In genomic region chr9:20959430-20959938, GRCm38 (mm10) we compare ENCODE assay signal across 8 mouse cellular contexts. TPM values are rescaled to one million over a fixed set of nuclear protein-coding genes. Genes with fewer than 3 reads are reported as not detected.
DNase-seq lines count a peak whose midpoint lies in the region; ATAC-seq and TF ChIP-seq lines count a peak whose summit lies in the region.

Gene Dnmt1 (minus strand): TSS chr9:20959888.

- no peaks in the 10 kb centered on the region for H3K9me3 ChIP-seq in neural tube, embryonic 11.5 days (ENCODE audit: control insufficient read depth, low read length)
- H3K9me3 ChIP-seq in embryonic facial prominence, embryonic 14.5 days (ENCODE audit: control insufficient read depth, low read length), result no peaks in the 10 kb centered on the region
- H3K9me3 ChIP-seq in limb, embryonic 13.5 days, result no peaks in the 10 kb centered on the region

- no peak for TF ChIP-seq CTCF in small intestine, adult 2 months (IDR thresholded peaks at IDR 0.05; ENCODE audit: extremely low read depth, insufficient read length, insufficient replicate concordance, low read depth, low read length)

- TF ChIP-seq POLR2A in small intestine, adult 2 months (IDR thresholded peaks at IDR 0.05; ENCODE audit: low read depth, low read length), result no peak

- no peaks in the 10 kb centered on the region for H3K27me3 ChIP-seq in neural tube, embryonic 11.5 days (ENCODE audit: control insufficient read depth, insufficient read depth, low read length)
- H3K27me3 ChIP-seq in embryonic facial prominence, embryonic 14.5 days (replicated peaks; ENCODE audit: control insufficient read depth, insufficient read depth, low read length), result no peaks in the 10 kb centered on the region
- H3K27me3 ChIP-seq in limb, embryonic 13.5 days, result no peaks in the 10 kb centered on the region
- H3K27me3 ChIP-seq in small intestine, adult 2 months (ENCODE audit: control insufficient read depth, insufficient read depth, low read length), result no peaks in the 10 kb centered on the region

- no peak within 1 kb of the TSS for H3K27ac ChIP-seq in neural tube, embryonic 11.5 days (ENCODE audit: low read depth, low read length)
- H3K27ac ChIP-seq in embryonic facial prominence, embryonic 14.5 days (replicated peaks; ENCODE audit: low read depth, low read length), result no peak within 1 kb of the TSS
- no peak within 1 kb of the TSS; the same call in 1 of the 2 replicates for H3K27ac ChIP-seq in limb, embryonic 13.5 days
- no peak within 1 kb of the TSS for H3K27ac ChIP-seq in small intestine, adult 2 months (ENCODE audit: insufficient read depth, low read depth, low read length)

- no peaks in the 10 kb centered on the region for H3K36me3 ChIP-seq in neural tube, embryonic 11.5 days (ENCODE audit: control insufficient read depth, insufficient read depth, low read length)
- peaks cover 10% of the 10 kb centered on the region; the same call in 1 of the 2 replicates for H3K36me3 ChIP-seq in embryonic facial prominence, embryonic 14.5 days (ENCODE audit: control insufficient read depth, insufficient read depth, low read length)
- peaks cover 18% of the 10 kb centered on the region for H3K36me3 ChIP-seq in limb, embryonic 13.5 days
- no peaks in the 10 kb centered on the region for H3K36me3 ChIP-seq in small intestine, adult 2 months (ENCODE audit: control insufficient read depth, insufficient read depth, low read length)

- no peak within 1 kb of the TSS for H3K4me2 ChIP-seq in neural tube, embryonic 11.5 days (ENCODE audit: low read depth)
- H3K4me2 ChIP-seq in embryonic facial prominence, embryonic 14.5 days (ENCODE audit: low read depth, low read length), result no peak within 1 kb of the TSS
- H3K4me2 ChIP-seq in limb, embryonic 13.5 days (replicated peaks), result no peak within 1 kb of the TSS

- no peak for ATAC-seq in neural tube, embryonic 11.5 days (ENCODE audit: insufficient read depth, low FRiP score, low TSS enrichment)
- no peak for ATAC-seq in embryonic facial prominence, embryonic 14.5 days (ENCODE audit: low read depth)
- no peak for ATAC-seq in limb, embryonic 13.5 days (ENCODE audit: low FRiP score, low read depth)

- intact Hi-C loops in heart, postnatal 36 days (cut with DNase I), result no loop called here

- H3K4me3 ChIP-seq in neural tube, embryonic 11.5 days (ENCODE audit: low read depth, low read length), result no peak within 1 kb of the TSS
- H3K4me3 ChIP-seq in embryonic facial prominence, embryonic 14.5 days (ENCODE audit: low read depth, low read length), result no peak within 1 kb of the TSS
- no peak within 1 kb of the TSS for H3K4me3 ChIP-seq in limb, embryonic 13.5 days
- H3K4me3 ChIP-seq in small intestine, adult 2 months (ENCODE audit: low read depth, low read length), result no peak within 1 kb of the TSS

- no peak within 1 kb of the TSS for H3K9ac ChIP-seq in neural tube, embryonic 11.5 days (ENCODE audit: low read length)
- H3K9ac ChIP-seq in embryonic facial prominence, embryonic 14.5 days (ENCODE audit: low read depth, low read length), result no peak within 1 kb of the TSS
- no peak within 1 kb of the TSS for H3K9ac ChIP-seq in limb, embryonic 13.5 days

- H3K4me1 ChIP-seq in neural tube, embryonic 11.5 days (ENCODE audit: control insufficient read depth, insufficient read depth, low read length), result no peaks in the 10 kb centered on the region
- no peaks in the 10 kb centered on the region for H3K4me1 ChIP-seq in embryonic facial prominence, embryonic 14.5 days (ENCODE audit: control insufficient read depth, insufficient read depth, low read length)
- 0 out of 2 replicates have a peak, but pooled peaks cover 4% of the 10 kb centered on the region for H3K4me1 ChIP-seq in limb, embryonic 13.5 days
- H3K4me1 ChIP-seq in small intestine, adult 2 months (ENCODE audit: control insufficient read depth, insufficient read depth, insufficient read length, low read length), result no peaks in the 10 kb centered on the region; the same call in 1 of the 2 replicates

- DNase-seq in neural tube, embryonic 11.5 days (ENCODE audit: low spot score), result no peak
- DNase-seq in neural tube, embryonic 10.5 days (ENCODE audit: extremely low spot score, low spot score), result no peak
- no peak for DNase-seq in embryonic facial prominence, embryonic 14.5 days (ENCODE audit: low spot score)
- DNase-seq in heart, postnatal 36 days, result no peak
- no peak for DNase-seq in embryo, embryonic 10 days (ENCODE audit: low spot score)
- no peak for DNase-seq in T-cell, adult 2 months (ENCODE audit: low spot score)

- 89% methylated on average over 2 of the region's 2 CpGs for WGBS in neural tube, embryonic 11.5 days
- WGBS in embryonic facial prominence, embryonic 14.5 days, result 91% methylated on average over 2 of the region's 2 CpGs
- WGBS in limb, embryonic 13.5 days, result 90% methylated on average over 2 of the region's 2 CpGs
- WGBS in small intestine, adult 2 months, result 90% methylated on average over 2 of the region's 2 CpGs

RNA-seq across cellular contexts. Expression of gene Dnmt1, which starts in this region (rescaled TPM):
- 70.3 and 72.7 TPM in 2 replicates for polyA plus RNA-seq in neural tube, embryonic 11.5 days (2014; fragmentation: Nextera tagmentation; extraction: Ambion mirVana)
- polyA plus RNA-seq in embryonic facial prominence, embryonic 14.5 days (2014; fragmentation: Nextera tagmentation; extraction: Ambion mirVana), result 46.8 and 56.5 TPM in 2 replicates
- 10 to 100 TPM; 13.0 to 13.6 TPM for total RNA-seq in heart, postnatal 36 days (2021)
- polyA plus RNA-seq in limb, embryonic 13.5 days (2015; fragmentation: Nextera tagmentation; extraction: Ambion mirVana), result 97.6 and 104 TPM in 2 replicates
- 10.4 and 21.7 TPM in 2 replicates for polyA plus RNA-seq in small intestine, adult 2 months (2012; rRNA removed)
